Mouse (Mus musculus) MEL (cell line): ENCODE data around the gene Pld5. TPM values are rescaled to one million over a fixed set of nuclear protein-coding genes. Genes with fewer than 3 reads are reported as not detected.

Experiments
- DNase-seq: peaks from one replicate; pipeline ENCODE4 v3.0.0; 2011; ENCODE audit warnings: low read depth, low spot score
- H3K27ac ChIP-seq: 2 replicates; pipeline ENCODE4 v1.5.1; 2012; ENCODE audit warnings: low read depth, mild to moderate bottlenecking, control low read depth, low read length, moderate library complexity; ENCODE audit not compliant: control insufficient read depth
- H3K27me3 ChIP-seq, 2 experiments: fragments of 150-350 bp in 1 of 2; sonication (generic) in 1 of 2; 2 replicates each; pipeline ENCODE4 v1.6.1; 2012; ENCODE audit warnings: low read length in 2 of 2, mild to moderate bottlenecking in 2 of 2, improper control_type of control experiment in 1 of 2, moderate library complexity in 1 of 2; ENCODE audit not compliant: insufficient read depth in 2 of 2, control insufficient read depth in 1 of 2
- H3K36me3 ChIP-seq, 2 experiments: 2 replicates each; pipeline ENCODE4 v1.6.1; 2012 to 2014; ENCODE audit warnings: low read length in 2 of 2, improper control_type of control experiment in 1 of 2, inconsistent platforms in 1 of 2, mild to moderate bottlenecking in 1 of 2; ENCODE audit not compliant: insufficient read depth in 2 of 2, control insufficient read depth in 1 of 2
- H3K4me1 ChIP-seq, 2 experiments: fragments of 150-350 bp in 1 of 2; sonication (generic) in 1 of 2; 2 replicates each; pipeline ENCODE4 v1.6.1; 2012; ENCODE audit warnings: low read length in 2 of 2, improper control_type of control experiment in 1 of 2, mild to moderate bottlenecking in 1 of 2; ENCODE audit not compliant: insufficient read depth in 2 of 2, control insufficient read depth in 1 of 2
- H3K4me3 ChIP-seq, 2 experiments: fragments of 150-350 bp in 1 of 2; sonication (generic) in 1 of 2; 2 replicates each; pipeline ENCODE4 v1.5.1; 2012; ENCODE audit warnings: low read depth in 2 of 2, low read length in 2 of 2, mild to moderate bottlenecking in 2 of 2, moderate library complexity in 2 of 2, control low read depth in 1 of 2, improper control_type of control experiment in 1 of 2; ENCODE audit not compliant: control insufficient read depth in 1 of 2, insufficient read depth in 1 of 2
- H3K79me2 ChIP-seq: 2 replicates; pipeline ENCODE4 v1.6.1; 2012; ENCODE audit warnings: mild to moderate bottlenecking, low read length, moderate library complexity; ENCODE audit not compliant: control insufficient read depth, poor library complexity, insufficient read depth
- H3K9ac ChIP-seq: 2 replicates; pipeline ENCODE4 v1.6.1; 2012; ENCODE audit warnings: low read depth, mild to moderate bottlenecking, control low read depth, low read length, moderate library complexity; ENCODE audit not compliant: control insufficient read depth, poor library complexity, severe bottlenecking
- H3K9me3 ChIP-seq: fragments of 150-350 bp; sonication (generic); replicated peaks from 2 replicates; pipeline ENCODE4 v1.6.1; 2012; ENCODE audit warnings: mild to moderate bottlenecking, low read length, improper control_type of control experiment, moderate library complexity; ENCODE audit not compliant: insufficient read depth
- CTCF ChIP-seq, 3 experiments: IDR thresholded peaks in 2 of 3; conservative IDR thresholded peaks in 1 of 3; 2 replicates each; pipeline ENCODE4 v1.5.1; 2011 to 2012; ENCODE audit warnings: low read length in 3 of 3, low read depth in 2 of 3, mild to moderate bottlenecking in 2 of 3, improper control_type of control experiment in 1 of 3, inconsistent platforms in 1 of 3, mixed read lengths in 1 of 3, moderate library complexity in 1 of 3; ENCODE audit not compliant: control insufficient read depth in 1 of 3, insufficient read depth in 1 of 3, poor library complexity in 1 of 3, severe bottlenecking in 1 of 3
- EP300 ChIP-seq, 2 experiments: IDR thresholded peaks; 2 replicates each; pipeline ENCODE4 v1.6.1; 2011; ENCODE audit warnings: improper control_type of control experiment in 2 of 2, low read length in 2 of 2, low read depth in 1 of 2, mild to moderate bottlenecking in 1 of 2
- GABPA ChIP-seq: IDR thresholded peaks from 2 replicates; pipeline ENCODE4 v1.6.1; 2012; ENCODE audit warnings: low read depth, mild to moderate bottlenecking, inconsistent platforms, low read length, improper control_type of control experiment, moderate library complexity
- HCFC1 ChIP-seq: IDR thresholded peaks from 2 replicates; pipeline ENCODE4 v1.6.1; 2012; ENCODE audit warnings: low read depth, mild to moderate bottlenecking, inconsistent platforms, low read length, improper control_type of control experiment, moderate library complexity
- JUND ChIP-seq: IDR thresholded peaks from 2 replicates; pipeline ENCODE4 v1.6.1; 2011; ENCODE audit warnings: low read depth, mild to moderate bottlenecking, improper control_type of control experiment, low read length
- KAT2A ChIP-seq: conservative IDR thresholded peaks from 2 replicates; pipeline ENCODE4 v1.6.1; 2012; ENCODE audit warnings: low read depth, low read length, improper control_type of control experiment, inconsistent platforms
- MXI1 ChIP-seq: IDR thresholded peaks from 2 replicates; pipeline ENCODE4 v1.6.1; 2011; ENCODE audit warnings: mild to moderate bottlenecking, low read depth, low read length, improper control_type of control experiment
- POLR2A ChIP-seq, 2 experiments: IDR thresholded peaks; 2 replicates each; pipeline ENCODE4 v1.6.1; 2011 to 2012; ENCODE audit warnings: low read length in 2 of 2, mild to moderate bottlenecking in 2 of 2, control low read depth in 1 of 2, improper control_type of control experiment in 1 of 2, low read depth in 1 of 2, moderate library complexity in 1 of 2; ENCODE audit not compliant: control insufficient read depth in 1 of 2, insufficient read depth in 1 of 2, poor library complexity in 1 of 2
- RCOR1 ChIP-seq: IDR thresholded peaks from 2 replicates; pipeline ENCODE4 v1.6.1; 2012; ENCODE audit warnings: low read depth, mild to moderate bottlenecking, inconsistent platforms, low read length, improper control_type of control experiment
- SIN3A ChIP-seq: IDR thresholded peaks from 2 replicates; pipeline ENCODE4 v1.6.1; 2012; ENCODE audit warnings: low read length, improper control_type of control experiment, inconsistent platforms
- TCF12 ChIP-seq: IDR thresholded peaks from 2 replicates; pipeline ENCODE4 v1.6.1; 2014; ENCODE audit warnings: low read depth, mild to moderate bottlenecking, inconsistent platforms, low read length, improper control_type of control experiment, moderate library complexity
- UBTF ChIP-seq: IDR thresholded peaks from 2 replicates; pipeline ENCODE4 v1.6.1; 2012; ENCODE audit warnings: low read depth, mild to moderate bottlenecking, inconsistent platforms, low read length, improper control_type of control experiment, moderate library complexity, borderline replicate concordance; ENCODE audit not compliant: insufficient read depth
- USF1 ChIP-seq: IDR thresholded peaks from 2 replicates; pipeline ENCODE4 v1.6.1; 2014; ENCODE audit warnings: low read depth, mild to moderate bottlenecking, inconsistent platforms, low read length, improper control_type of control experiment, moderate library complexity
- ZC3H11A ChIP-seq: IDR thresholded peaks from 2 replicates; pipeline ENCODE4 v1.6.1; 2012; ENCODE audit warnings: low read depth, mild to moderate bottlenecking, inconsistent platforms, low read length, improper control_type of control experiment
- ZKSCAN1 ChIP-seq: IDR thresholded peaks from 2 replicates; pipeline ENCODE4 v1.6.1; 2012; ENCODE audit warnings: low read depth, mild to moderate bottlenecking, inconsistent platforms, low read length, improper control_type of control experiment, moderate library complexity
- polyA plus RNA-seq, 2 experiments: library from polyadenylated mRNA; stranded (reverse) in 1 of 2; unstranded in 1 of 2; fragments of >175 nt in 1 of 2; fragments of >200 nt in 1 of 2; gene quantifications; 2 replicates each; pipeline versions ENCODE4 v1.2.1 to v1.2.4; 2012; ENCODE audit warnings: low replicate concordance in 2 of 2, low read depth in 1 of 2; ENCODE audit not compliant: insufficient read length in 2 of 2, insufficient read depth in 1 of 2, missing spikeins in 1 of 2
- total RNA-seq: library from RNA; depleted of rRNA; stranded (reverse); fragments of 300-350 nt; gene quantifications from 2 replicates; pipeline ENCODE4 v1.2.3, GENCODE M21; 2012

The Pld5 gene
- total and polyA plus RNA-seq, 3 experiments = 0.01 TPM; not detected in 2

- TF ChIP-seq ZKSCAN1 = no peak
- no peak for TF ChIP-seq UBTF
- no peak for TF ChIP-seq EP300 (IDR thresholded peaks at IDR 0.05; ENCODE audit: low read depth in 1 of 2, low read length in 2 of 2)
- TF ChIP-seq, all 39 proteins: peak for 0
These were observed 159.5 kb downstream of the Pld5 start for GRCm38 (mm10) chr1:176115604-176116003.

GRCm38 (mm10) chr1:176098685-176099320 is 176.3 kb downstream of the Pld5 start:
- H3K9me3 ChIP-seq = no peaks in the 10 kb centered on the region
- H3K79me2 ChIP-seq = no peaks in the 10 kb centered on the region
- no peaks in the 10 kb centered on the region for H3K27me3 ChIP-seq
- no peak overlapping the region for H3K4me3 ChIP-seq
- H3K36me3 ChIP-seq = no peaks in the 10 kb centered on the region
- H3K27ac ChIP-seq = no peak overlapping the region
- no peaks in the 10 kb centered on the region for H3K4me1 ChIP-seq
- DNase-seq = no peak
- H3K9ac ChIP-seq = no peak overlapping the region
- TF ChIP-seq ZKSCAN1 (no peak), JUND (no peak), MXI1 (no peak), TCF12 (no peak), RCOR1 (no peak), SIN3A (no peak), GABPA (no peak), KAT2A (no peak), USF1 (no peak), HCFC1 (no peak), CTCF (IDR thresholded peaks at IDR 0.05 in 2 of 3, conservative IDR thresholded peaks at IDR 0.05 in 1 of 3; ENCODE audit: control insufficient read depth in 1 of 3, insufficient read depth in 1 of 3, low read depth in 2 of 3, low read length in 3 of 3, poor library complexity in 1 of 3, severe bottlenecking in 1 of 3) (no peak), POLR2A (IDR thresholded peaks at IDR 0.05; ENCODE audit: control insufficient read depth in 1 of 2, insufficient read depth in 1 of 2, low read depth in 1 of 2, low read length in 2 of 2, poor library complexity in 1 of 2) (no peak), ZC3H11A (no peak)

More at GRCm38 (mm10) chr1:176115604-176116003, 159.5 kb downstream of the Pld5 start:
- no peaks in the 10 kb centered on the region for H3K27me3 ChIP-seq
- no peak overlapping the region for H3K4me3 ChIP-seq
- no peaks in the 10 kb centered on the region for H3K36me3 ChIP-seq
- DNase-seq = no peak
- no peak overlapping the region for H3K9ac ChIP-seq
- no peaks in the 10 kb centered on the region for H3K79me2 ChIP-seq
- H3K9me3 ChIP-seq = no peaks in the 10 kb centered on the region
- H3K4me1 ChIP-seq = no peaks in the 10 kb centered on the region
- no peak overlapping the region for H3K27ac ChIP-seq
